Mouse (Mus musculus): ENCODE measurements around the gene Dock1.

The Dock1 gene

GRCm38 (mm10) chr7:134670312-134671002 is at the start of gene Dock1:
Gene Dock1 (plus strand): TSS chr7:134670654.
- DNase-seq: peak; percentile 62 to 76

- no peak for DNase-seq
These were observed 42.5 kb upstream of the Dock1 start for GRCm38 (mm10) chr7:134627906-134628305.

GRCm38 (mm10) chr7:134650246-134650830 is 20.1 kb upstream of the Dock1 start:
- DNase-seq: no peak

GRCm38 (mm10) chr7:134651071-134651470 is 19.4 kb upstream of the Dock1 start:
- DNase-seq: no peak

- DNase-seq: no peak
These were observed 7.2 kb upstream of the Dock1 start for GRCm38 (mm10) chr7:134663241-134663640.

GRCm38 (mm10) chr7:134665642-134666282 is 4.7 kb upstream of the Dock1 start:
- DNase-seq: no peak

- no peak for DNase-seq
These were observed 3.2 kb upstream of the Dock1 start for GRCm38 (mm10) chr7:134667271-134667702.

GRCm38 (mm10) chr7:134669474-134670311 is 761 bp upstream of the Dock1 start:
- DNase-seq: no peak

- peak in 1 of 2 experiments; percentile 37 for DNase-seq
These were observed 578 bp downstream of the Dock1 start for GRCm38 (mm10) chr7:134671003-134671461.

GRCm38 (mm10) chr7:134671467-134671901 is 1.0 kb downstream of the Dock1 start:
- DNase-seq: peak in 1 of 2 experiments; percentile 42

- no peak for DNase-seq
These were observed 2.7 kb downstream of the Dock1 start for GRCm38 (mm10) chr7:134673135-134673534.

- peak; percentile 29 to 53 for DNase-seq
These were observed 3.5 kb downstream of the Dock1 start for GRCm38 (mm10) chr7:134673952-134674351.

GRCm38 (mm10) chr7:134677852-134678251 is 7.4 kb downstream of the Dock1 start:
- no peak for DNase-seq

GRCm38 (mm10) chr7:134679314-134680158 is 9.1 kb downstream of the Dock1 start:
- DNase-seq: peak in 1 of 2 experiments; percentile 24

- no peak for DNase-seq
These were observed 9.7 kb downstream of the Dock1 start for GRCm38 (mm10) chr7:134680161-134680560.

GRCm38 (mm10) chr7:134681729-134682527 is 11.5 kb downstream of the Dock1 start:
- no peak for DNase-seq

- DNase-seq: no peak
These were observed 17.9 kb downstream of the Dock1 start for GRCm38 (mm10) chr7:134688332-134688731.

GRCm38 (mm10) chr7:134690118-134690517 is 19.7 kb downstream of the Dock1 start:
- DNase-seq: no peak

GRCm38 (mm10) chr7:134690806-134691205 is 20.4 kb downstream of the Dock1 start:
- no peak for DNase-seq

- DNase-seq: no peak
These were observed 22.9 kb downstream of the Dock1 start for GRCm38 (mm10) chr7:134693325-134693724.

- DNase-seq: no peak
These were observed 25.0 kb downstream of the Dock1 start for GRCm38 (mm10) chr7:134695431-134695830.

Measured in kidney, adult 8-10 months (tissue).